Mouse (Mus musculus) cerebellum, adult 2 months (tissue): ENCODE data around the gene Tmprss4.

ENCODE experiments used
- CTCF ChIP-seq: fragments of 200-500 bp; IDR thresholded peaks from 2 replicates; pipeline ENCODE4 v1.5.1; 2011; ENCODE audit warnings: low read depth, mild to moderate bottlenecking, control low read depth, low read length, moderate library complexity, borderline replicate concordance; ENCODE audit not compliant: insufficient read depth
- POLR2A ChIP-seq: fragments of 200-500 bp; IDR thresholded peaks from 2 replicates; pipeline ENCODE4 v1.6.1; 2011; ENCODE audit warnings: low read length, control low read depth, borderline replicate concordance; ENCODE audit not compliant: insufficient read depth

DNA sequence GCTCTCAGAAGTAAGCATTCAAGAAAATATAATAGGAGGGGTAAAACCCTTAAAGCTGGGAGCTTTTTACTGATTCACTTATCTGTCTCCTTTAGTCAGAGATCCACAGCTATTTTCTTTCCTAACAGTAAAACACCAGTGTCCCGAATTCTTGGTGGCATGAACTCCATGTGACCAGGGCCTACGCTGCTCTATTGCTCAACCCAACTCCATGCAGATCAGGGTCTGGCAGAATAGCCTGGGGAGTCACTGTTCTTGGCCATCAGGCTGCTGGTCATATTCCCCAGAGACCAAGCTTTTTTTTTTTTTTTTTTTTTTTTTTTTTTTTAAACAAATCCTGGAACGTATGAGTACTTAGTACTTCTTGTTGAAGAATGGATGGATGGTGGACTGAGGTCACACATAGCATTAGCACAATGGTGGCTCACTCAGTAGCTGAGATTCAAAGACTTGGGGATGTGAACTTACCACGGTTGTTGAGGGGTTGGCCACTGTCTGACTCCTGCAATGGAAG, 14.2 kb downstream of the Tmprss4 start:
- TF ChIP-seq POLR2A (no peak), CTCF (no peak)
